Mouse (Mus musculus) brain, embryonic 14.5 days (tissue): ENCODE results near the gene Grb7.

Experiments used
- CTCF ChIP-seq: fragments of 200-500 bp; IDR thresholded peaks from 2 replicates; pipeline ENCODE4 v1.5.1; 2012; ENCODE audit warnings: inconsistent platforms, mild to moderate bottlenecking, moderate library complexity, borderline replicate concordance; ENCODE audit not compliant: insufficient read depth, insufficient read length; ENCODE audit errors: extremely low read depth
- POLR2A ChIP-seq: fragments of 200-500 bp; IDR thresholded peaks from 2 replicates; pipeline ENCODE4 v1.6.1; 2012; ENCODE audit warnings: mild to moderate bottlenecking, inconsistent platforms, borderline replicate concordance; ENCODE audit not compliant: poor library complexity, insufficient read depth, insufficient read length, severe bottlenecking; ENCODE audit errors: extremely low read depth

GRCm38 (mm10) chr11:98477011-98477701, 31.0 kb downstream of the Grb7 start:
- TF ChIP-seq CTCF (no peak), POLR2A (no peak)
